Mouse (Mus musculus) brain, adult 2 months (tissue): Measurements from ENCODE around the gene Rnf135.
"Not testable (repeated sequence)": the region's sequence is repeated elsewhere in the genome, so short reads cannot be mapped to it uniquely, and the experiment has no call there.

Experiments used
- DNase-seq: peaks from one replicate; pipeline ENCODE4 v3.0.0; 2011; ENCODE audit warnings: low read depth, low spot score

Rnf135 gene

DNA sequence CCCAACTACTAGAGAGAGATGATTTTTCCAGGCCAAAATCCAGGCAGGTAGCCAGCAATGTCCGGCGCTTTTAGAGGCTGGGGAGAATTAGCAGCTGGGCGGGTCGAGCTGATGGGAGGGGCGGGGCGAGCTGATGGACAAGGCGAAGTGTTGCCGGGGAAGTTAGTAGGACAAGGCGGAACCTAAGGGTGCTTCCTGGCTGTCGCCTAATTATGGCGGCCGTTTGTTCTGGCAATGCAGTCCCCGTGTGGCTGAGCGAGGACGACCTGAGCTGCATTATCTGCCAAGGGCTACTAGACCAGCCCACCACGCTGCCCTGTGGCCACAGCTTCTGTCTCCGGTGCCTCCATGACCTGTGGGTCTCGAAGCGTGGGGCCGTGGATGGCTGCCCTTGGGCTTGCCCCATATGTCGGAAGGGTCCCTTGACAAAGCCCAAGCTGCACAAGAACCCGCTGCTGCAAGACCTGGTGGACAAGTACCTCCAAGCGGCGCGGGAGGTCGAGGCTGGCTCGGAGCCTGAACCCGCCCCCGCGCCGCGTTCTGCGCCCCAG is at the start of gene Rnf135:
Gene Rnf135, plus strand, starts transcription at position 147 of the 551 bp plus-strand sequence.
- DNase-seq: peak; percentile 94

DNA sequence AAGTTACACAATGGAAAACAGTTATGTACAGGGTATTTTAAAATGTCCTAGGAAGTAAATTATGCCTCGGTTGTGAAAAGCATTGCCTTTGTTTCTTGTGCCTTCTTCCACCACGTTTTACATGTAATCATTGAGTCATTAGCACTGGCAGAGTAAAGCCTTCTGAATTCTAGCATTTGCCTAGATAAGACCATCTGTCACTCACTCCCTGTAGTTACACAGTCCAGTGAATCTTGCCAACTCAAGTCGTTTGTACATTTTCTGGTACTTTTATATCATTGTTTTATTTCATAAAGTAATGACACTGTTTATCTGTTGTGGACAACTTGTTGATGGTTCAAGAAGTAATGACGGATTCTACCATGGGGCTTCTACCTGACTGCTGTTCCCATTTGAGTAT is 48.9 kb upstream of the Rnf135 start:
- DNase-seq: peak; percentile 44

DNA sequence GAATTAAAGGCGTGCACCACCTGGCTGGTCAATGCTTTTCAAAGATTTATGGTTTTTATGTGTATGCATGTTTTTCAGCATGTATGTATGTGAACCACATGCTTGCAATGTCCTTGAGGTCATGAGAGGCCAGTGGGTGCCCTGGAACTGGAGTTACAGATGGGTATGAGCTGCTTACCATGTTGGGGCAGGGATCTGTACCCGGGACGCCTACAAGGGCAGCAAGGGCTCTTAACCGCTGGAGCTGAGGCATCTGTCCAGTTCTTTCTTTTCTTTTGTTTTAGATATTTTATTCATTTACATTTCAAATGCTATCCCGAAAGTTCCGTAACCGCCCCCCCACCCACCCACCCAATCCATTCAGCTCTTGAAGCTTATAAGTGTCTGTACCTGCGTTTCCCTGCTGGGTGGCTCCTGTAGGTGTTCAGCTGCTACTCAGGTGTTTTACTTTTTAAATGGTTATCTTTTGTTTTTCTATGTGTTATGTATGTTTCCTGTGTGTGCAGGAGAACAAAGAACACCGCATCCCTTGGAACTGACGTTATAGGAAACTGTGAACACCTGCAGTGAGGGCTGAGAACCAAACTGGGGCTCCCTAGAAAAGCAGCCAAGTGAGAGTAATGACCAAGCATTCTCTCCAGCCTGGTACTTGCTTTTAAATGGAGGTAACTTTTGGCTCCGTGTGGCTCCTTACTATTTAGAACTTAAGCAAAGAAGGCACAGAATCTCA is 47.5 kb upstream of the Rnf135 start:
- DNase-seq: no peak

DNA sequence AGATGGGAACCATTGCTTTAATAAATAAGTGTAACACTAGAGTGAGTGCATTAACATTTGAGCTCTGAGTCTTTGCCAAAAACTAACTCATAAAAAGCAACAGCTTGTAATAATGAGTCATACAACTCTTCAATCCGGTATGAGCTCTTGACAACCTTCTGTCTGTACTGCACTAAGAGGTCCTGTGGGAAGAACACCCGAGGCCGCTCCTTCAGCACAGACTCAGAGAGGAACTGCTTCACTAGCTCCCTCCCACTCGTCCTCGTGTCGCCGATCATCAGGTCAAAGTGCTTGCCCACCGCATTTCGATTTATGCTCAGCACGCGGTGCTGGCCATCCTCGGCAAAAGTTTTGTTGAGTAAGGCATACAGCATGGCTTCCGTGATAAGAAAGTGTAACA is 46.9 kb upstream of the Rnf135 start:
- DNase-seq: peak; percentile 51

DNA sequence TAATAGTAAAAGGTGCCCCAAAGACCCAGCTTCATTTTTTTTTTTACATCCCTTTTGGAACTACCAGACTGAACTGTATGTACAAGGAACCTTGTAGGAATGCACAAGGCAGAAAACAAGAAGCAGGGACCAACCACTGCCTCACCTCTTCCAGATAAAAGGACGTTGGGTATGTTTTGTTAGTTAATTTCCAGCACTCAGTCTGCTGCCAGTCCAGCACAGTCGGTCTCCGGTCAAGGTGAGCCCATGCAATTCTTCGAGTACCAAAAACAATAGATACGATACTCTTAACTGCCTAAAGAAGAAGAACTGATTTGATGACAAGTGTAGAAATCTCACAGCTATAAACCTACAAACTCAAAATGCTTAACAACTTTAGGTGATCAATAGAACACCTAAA is 45.9 kb upstream of the Rnf135 start:
- DNase-seq: no peak

DNA sequence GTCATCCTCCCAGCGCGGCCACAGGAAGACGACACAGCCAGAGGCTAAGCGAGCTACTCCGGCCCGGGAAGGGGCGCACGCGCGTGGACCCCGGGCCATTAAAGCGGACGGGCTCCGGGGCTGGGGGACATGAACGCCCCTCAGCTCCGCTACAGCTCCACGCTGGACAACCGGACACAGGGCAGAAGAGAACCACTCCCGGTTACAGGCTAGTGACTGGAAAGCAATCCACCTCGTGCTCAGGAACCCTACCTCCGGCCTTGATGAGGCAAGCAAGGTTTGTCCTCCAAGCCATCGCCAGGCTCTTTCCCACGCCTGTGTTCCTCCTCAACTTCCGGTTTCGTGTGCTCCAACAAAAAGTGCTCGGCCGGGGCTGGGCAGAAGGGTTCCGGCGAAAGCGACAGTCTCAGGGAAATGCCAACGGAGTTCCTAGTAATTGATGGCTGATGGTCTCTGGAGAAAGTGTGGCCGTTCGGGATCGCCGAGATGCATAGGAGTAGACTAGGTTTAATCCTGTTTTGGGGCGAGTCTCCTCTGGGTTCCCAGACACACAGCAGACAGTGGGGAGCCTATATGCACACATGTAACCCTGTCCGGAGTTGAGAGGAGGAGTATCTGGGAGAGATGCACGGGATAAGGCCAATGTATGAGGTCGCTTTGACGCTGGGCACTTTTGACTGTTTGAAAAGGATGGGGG is 41.7 kb upstream of the Rnf135 start, which contains the start of gene Tefm:
Gene Tefm, minus strand, starts transcription at position 351 of the 697 bp plus-strand sequence.
- peak; percentile 95 for DNase-seq

DNA sequence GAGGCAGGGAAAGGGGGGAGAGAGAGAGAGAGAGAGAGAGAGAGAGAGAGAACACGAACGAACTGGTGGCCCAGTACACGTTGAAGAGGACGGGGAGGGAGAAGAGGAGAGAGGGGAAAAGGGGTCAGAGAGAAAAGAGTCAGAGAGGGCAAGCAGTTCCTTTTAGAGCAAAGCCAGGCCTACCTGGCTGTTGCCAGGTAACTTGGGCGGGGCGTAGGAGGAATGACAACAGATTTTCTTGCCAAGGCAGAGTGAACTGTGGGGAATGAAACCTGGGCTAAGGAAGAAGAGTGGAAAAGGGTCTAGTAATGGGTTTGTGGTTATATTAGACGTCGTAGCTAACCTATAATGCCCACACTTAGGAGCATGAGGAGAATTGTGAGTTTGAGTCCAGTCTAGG is 40.8 kb upstream of the Rnf135 start:
- no peak for DNase-seq

DNA sequence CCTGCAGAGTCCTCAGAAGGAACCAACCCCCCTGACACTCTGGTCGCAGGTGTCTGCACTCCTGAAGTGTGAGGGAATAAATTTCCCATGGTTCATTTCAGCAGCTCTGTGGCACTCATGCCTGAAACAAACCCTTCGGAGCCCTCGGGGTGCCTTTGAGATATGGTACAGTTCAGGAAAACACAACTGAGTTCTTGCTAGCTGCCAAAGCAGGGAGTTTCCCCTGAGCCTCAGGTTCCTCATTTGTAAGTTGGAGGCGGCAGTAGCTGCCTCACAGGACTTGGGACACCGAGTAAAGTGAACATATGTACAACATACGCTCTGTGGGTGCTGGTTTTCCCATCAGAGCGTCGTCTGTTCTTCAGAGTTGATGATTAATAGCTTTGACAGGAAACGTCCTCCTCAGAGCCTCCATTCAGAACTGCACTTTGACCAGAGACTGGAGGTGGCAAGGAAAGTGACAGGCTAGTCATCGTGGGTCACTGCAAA is 37.8 kb upstream of the Rnf135 start:
- DNase-seq: peak; percentile 50

DNA sequence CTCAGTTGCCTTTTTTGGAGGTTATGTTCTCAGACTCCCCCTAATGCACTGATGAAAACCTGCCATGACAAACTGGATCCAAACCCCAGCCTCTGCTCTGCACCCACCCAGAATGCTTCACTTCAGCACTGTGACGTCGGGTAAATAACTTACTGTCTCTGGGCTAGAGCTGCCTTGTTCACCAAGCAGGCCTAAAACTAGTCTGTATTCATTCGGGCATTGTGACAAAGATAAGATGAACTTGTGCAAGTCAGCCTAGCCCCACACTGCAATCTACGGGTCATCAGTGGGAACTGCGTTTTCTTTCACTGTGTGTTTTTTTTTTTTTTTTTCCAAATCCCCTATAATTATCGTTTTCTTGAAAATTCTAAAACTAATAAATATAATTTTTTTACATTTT is 35.9 kb upstream of the Rnf135 start:
- no peak for DNase-seq

DNA sequence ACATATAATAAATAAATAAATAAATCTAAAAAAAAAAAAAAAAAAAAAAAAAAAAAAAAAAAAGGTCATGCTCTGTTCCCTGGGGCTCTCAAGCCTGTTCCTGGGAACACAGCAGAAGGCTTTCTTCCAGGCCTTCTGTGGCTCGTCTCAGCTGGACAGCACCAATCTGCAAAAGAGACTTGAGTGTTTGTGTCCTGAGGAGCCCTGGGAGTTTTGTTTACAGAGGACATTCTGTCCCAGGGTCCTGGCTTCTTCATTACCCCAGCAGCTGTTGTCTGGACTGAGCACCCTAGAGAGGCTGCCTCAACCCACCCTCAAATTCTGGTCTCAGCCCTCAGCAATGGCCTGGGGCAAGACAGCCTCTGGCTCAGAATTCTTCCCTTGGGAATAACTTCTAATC is 35.3 kb upstream of the Rnf135 start:
- peak; percentile 12 for DNase-seq

DNA sequence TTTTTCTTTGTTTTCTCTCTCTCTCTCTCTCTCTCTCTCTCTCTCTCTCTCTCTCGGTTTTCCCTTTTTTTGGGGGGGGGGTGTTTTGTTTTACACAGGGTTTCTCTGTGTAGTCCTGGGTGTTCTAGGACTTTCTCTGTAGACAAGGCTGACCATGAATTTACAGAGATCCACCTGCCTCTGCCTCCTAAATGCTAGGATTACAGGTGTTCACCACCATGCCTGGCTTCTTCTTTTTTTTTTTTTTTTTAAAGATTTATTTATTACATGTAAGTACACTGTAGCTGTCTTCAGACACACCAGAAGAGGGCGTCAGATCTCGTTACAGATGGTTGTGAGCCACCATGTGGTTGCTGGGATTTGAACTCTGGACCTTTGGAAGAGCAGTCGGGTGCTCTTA is 34.7 kb upstream of the Rnf135 start:
- not testable (repeated sequence) for DNase-seq

DNA sequence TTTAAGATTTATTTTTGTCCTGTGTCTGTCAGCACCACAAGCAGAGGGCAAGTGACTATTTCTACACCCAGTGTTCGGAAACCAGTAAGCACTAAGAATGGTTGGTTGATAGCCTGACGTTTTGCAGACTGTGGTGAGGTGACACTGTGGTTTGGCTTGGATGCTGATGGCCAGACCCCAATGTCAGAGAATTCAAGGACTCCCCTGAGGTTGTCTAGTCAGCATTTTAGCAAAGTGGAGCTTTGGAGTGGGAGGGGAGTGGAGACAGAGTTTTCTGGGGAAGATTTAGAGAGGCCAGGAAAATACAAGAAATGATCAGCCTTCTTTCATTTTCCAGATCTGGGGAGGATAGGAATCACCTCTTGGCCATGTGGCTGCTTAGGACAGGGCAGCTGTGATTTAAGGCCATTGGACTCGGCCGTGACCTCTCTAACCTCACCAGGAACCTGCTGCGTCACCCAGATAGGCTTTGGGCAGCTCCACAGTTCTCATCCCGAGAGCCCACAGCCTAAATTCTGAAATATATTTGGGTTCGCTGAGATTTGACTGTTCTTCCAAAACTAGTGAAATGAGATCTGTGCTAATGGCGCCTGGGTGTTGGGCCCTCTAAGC is 34.1 kb upstream of the Rnf135 start:
- no peak for DNase-seq

DNA sequence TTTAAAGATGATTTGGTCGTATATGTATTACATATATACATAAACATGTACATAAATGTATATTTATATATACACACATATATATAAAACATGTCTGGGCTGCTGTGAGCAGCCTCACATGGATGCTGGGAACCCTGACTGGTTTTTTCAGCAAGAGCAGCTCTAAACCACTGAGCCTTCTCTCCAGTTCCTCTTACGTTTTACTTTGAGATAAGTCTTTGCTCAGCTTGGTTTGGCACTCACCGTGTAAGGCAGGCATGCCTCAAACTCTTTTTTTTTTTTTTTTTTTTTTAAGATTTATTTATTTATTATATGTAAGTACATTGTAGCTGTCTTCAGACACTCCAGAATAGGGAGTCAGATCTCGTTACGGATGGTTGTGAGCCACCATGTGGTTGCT is 33.1 kb upstream of the Rnf135 start:
- no peak for DNase-seq

DNA sequence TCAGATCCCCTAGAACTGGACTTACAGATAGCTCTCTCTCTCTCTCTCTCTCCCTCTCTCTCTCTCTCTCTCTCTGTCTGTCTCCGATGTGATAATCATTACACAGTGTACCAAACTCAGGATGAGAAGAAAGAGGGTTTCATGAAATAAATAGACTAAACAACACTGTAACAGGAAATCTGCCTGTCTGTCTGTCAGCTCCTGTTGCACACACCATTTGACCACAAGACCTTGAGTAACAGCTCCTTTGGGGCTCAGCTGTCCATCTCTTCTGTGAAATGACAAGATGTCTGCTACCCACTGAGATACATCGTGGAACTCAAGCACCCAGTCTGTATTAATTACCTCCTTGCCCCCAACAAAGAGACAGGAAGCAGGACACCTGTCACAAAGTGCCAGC is 32.1 kb upstream of the Rnf135 start:
- DNase-seq: no peak

DNA sequence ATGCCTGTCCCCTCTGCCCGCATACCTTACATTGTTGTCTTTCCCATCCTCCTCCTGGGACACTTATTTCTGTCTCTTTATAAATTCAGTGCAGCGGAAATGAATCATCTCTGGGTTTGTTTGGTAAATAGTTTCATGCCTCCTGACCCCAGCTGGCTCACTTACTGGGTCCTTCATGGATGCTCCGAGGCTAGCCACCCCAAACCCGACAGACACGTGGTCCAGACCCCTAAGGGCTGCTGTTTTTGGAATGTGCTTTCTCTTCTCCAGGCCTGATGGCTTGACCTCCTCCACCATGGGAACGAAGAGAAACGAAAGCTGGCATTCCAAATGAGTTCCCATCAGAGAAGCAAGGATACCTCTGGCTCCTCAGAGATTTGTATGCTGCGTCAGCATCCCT is 31.3 kb upstream of the Rnf135 start:
- DNase-seq: no peak

DNA sequence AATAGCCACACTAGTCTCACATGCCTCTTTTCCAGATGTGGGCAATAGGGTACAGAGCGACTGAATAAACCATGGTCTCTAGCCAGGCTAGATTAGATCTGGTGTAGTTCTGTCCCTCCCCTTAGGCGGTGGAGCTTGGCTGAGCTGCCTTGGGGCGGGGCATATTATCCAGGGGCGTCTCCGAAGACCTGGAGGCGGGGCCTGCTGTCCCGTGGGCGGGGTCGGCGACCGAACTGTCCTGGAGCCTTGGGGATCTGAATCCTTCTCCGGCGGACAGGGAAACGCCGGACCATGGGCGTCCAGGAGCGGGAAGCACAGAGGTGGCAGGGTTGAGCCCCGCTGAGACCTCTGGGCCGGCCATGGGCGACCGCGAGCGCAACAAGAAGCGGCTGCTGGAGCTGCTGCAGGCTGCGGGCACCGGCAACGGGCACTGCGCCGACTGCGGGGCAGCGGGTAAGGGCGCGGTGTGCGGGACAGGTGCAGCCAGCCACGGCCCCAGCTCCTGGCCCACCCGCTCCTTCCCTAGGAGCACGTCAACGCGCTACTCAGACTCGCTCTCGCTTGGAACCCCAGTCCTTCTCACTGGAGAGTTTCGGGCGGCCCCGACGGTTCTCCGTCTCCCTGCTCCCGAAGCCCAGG is 29.7 kb upstream of the Rnf135 start, which contains the start of gene Adap2:
Gene Adap2, plus strand, starts transcription at position 249 of the 639 bp plus-strand sequence.
- DNase-seq: peak; percentile 66

DNA sequence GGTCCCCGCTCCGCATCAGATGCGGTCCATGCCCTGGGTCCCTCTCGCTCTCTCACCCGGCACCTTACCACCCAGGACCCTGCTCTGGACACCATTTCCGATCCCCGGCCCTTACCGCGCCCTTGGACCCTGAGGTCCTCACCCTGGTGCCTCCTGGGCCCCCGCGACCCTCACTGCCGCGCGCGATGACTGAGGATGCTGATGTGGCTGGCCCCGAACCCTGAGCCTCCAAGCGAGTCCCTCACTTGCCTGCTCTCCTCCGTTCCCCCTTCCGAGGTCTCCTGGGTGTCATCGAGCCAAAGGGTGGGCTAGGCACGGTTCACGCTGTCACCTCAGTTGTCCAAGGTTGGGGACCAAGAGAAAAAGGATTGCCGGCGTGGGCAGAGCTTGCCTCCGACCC is 29.1 kb upstream of the Rnf135 start:
- DNase-seq: no peak

DNA sequence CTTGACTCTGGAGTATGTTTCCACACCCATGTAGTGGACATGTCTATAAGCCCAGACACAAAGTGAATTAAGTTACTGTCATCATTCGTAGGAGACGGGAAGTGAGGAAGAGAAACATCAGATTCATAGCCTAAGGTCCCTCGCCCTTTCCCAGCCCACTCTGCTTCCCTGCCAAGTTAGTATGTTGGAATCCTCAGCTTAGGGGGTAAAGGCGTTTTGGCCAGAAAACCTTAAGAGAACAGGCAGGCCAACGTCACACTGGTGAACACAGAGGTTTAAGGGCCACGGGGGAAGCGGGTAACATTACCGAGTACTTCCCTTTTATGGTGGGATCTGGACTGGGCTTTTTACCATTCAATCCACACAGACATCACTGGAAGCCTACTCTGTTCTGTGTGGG is 28.1 kb upstream of the Rnf135 start:
- no peak for DNase-seq

DNA sequence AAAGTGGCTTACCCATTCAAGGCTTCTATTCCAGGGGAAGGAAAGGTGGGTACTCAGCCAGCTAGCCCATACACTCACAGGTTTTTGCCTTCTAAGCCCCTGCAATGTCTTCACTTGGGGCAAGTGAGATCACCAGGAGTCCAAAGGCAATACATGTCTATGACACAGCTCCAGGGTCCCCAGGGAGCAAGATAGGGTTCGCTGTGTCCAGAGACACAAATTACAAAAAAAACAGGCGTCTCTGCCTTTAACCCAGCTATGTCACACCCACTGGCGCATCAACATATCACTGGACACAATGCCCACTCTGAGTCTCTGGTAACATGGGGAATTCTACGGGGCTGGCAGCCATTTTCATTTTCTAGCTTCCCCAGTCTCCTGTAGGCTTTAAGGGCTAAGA is 27.7 kb upstream of the Rnf135 start:
- DNase-seq: no peak

DNA sequence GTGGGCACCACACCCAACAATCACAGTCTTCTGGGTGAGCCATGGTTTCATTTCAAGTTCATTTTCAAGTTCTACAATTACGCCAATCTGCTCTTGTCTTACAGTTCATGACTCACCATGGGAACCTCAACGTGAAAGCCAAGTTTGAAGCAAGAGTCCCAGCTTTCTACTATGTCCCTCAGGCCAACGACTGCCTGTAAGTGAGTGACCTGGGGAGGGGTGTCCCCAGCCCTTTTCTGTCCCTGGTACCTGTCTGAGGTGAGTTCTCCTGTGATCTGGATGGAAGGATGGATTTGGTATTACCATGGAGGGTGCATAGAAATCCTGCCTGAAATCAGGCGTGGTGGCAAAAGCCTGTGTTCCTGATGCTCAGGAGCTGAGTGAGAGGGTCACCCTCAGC is 26.8 kb upstream of the Rnf135 start:
- DNase-seq: no peak

DNA sequence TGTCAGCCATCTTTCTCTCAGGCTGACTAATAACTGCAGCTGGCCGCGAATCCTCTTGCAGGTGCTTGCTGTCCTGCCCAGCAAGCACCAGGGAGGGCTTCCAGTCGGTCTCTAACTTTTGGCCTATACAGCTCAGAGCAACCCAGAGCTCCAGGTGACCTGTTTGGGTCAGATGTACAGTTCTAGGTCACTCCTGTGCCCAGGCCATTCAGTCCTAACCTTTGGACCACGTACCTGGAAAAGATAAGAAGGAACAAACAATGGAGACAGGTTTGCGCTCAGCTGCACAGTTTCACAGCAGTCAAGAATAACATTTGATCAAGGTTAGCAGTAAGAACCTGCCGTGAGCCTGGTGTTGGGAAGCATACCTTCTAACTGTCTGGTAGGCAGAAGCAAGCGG is 24.6 kb upstream of the Rnf135 start:
- no peak for DNase-seq

DNA sequence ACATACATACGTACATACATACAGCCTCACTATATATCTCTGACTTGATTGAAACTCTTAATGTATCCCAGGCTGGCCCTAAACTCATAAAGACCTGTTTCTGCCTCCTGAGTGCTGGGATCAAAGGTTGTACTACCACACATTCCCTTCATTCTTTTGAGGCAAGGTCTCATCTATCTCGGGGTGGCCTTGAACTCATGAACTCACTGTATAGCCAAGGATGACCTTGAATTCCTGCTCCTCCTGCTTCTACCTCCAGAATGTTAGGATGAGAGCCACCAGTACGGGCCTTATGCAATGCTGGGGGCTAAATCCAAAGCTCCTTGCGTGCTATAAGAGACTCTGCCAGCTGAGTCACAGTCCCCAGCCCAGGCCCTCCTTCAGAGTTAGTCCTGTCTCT is 22.6 kb upstream of the Rnf135 start:
- DNase-seq: no peak
